Mouse (Mus musculus): Measurements from ENCODE around the gene Scn1a. TPM values are rescaled to one million over a fixed set of nuclear protein-coding genes. Genes with fewer than 3 reads are reported as not detected.

The Scn1a gene
- total RNA-seq (2021), result under 1 TPM in 1 of 2 experiments, not detected in 1; 0.10 TPM
- long read RNA-seq, experiment 1, result 0 reads
- long read RNA-seq, experiment 2, result 0 reads

- no peak for TF ChIP-seq CTCF (IDR thresholded peaks at IDR 0.05)
- DNase-seq, result no peak
- H3K27ac ChIP-seq, result no peak within 1 kb of the TSS
- no peak within 1 kb of the TSS for H3K4me3 ChIP-seq
- intact Hi-C loops (cut with DNase I), result no loop called here
Measured at GRCm38 (mm10) chr2:66440711-66441110, at the start of gene Scn1a. Gene Scn1a (minus strand): TSS chr2:66440840.

GRCm38 (mm10) chr2:66478395-66478794, 37.8 kb upstream of the Scn1a start:
- intact Hi-C loops (cut with DNase I), result no loop called here
- H3K4me3 ChIP-seq, result no peak overlapping the region
- DNase-seq, result no peak
- no peak for TF ChIP-seq CTCF (IDR thresholded peaks at IDR 0.05)
- no peak overlapping the region for H3K27ac ChIP-seq

DNA sequence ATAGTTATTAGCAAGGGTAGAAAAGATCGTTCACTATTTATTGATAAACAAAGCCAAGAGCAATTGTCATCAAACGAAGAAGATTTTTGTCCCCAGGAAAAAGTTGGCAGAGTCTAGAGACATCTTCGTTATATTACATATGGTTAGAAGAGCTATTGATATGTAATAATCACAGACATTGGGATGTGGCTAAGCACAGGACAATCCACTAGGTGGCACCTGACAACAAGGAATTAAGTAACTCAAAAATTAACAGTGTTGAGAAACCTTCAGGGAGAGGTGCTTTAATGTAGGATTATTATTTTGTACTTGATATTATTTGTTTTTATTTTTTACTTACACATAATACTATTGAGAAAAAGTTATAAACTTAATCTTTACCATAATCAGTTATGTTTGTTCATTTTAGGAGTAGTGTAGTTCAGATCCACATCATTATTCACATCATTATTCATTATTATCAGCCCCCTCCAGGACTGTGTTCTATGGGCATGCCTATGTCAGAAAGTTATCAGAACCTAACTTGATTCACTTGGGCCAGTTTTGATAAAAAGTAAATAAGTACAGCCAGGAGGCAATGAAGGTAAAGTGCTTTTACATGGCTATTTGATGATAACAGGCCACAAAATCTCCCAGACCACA, 32.7 kb upstream of the Scn1a start:
- peak; percentile 53 for TF ChIP-seq CTCF (IDR thresholded peaks at IDR 0.05)
- no peak overlapping the region for H3K4me3 ChIP-seq
- H3K27ac ChIP-seq, result no peak overlapping the region
- intact Hi-C loops (cut with DNase I), result no loop called here
- DNase-seq, result no peak

- Histone ChIP-seq H3K4me3 (no peak overlapping the region), H3K27ac (no peak overlapping the region)
- TF ChIP-seq CTCF (IDR thresholded peaks at IDR 0.05), result no peak
- intact Hi-C loops (cut with DNase I), result no loop called here
- no peak for DNase-seq
Measured at GRCm38 (mm10) chr2:66465484-66465883, 24.8 kb upstream of the Scn1a start.

- intact Hi-C loops (cut with DNase I), result no loop called here
- Histone ChIP-seq H3K4me3 (no peak overlapping the region), H3K27ac (no peak overlapping the region)
- no peak for DNase-seq
- TF ChIP-seq CTCF (IDR thresholded peaks at IDR 0.05), result no peak
Measured at GRCm38 (mm10) chr2:66464874-66465458, 24.3 kb upstream of the Scn1a start.

GRCm38 (mm10) chr2:66463916-66464315, 23.3 kb upstream of the Scn1a start:
- DNase-seq, result no peak
- Histone ChIP-seq H3K4me3 (no peak overlapping the region), H3K27ac (no peak overlapping the region)
- TF ChIP-seq CTCF (IDR thresholded peaks at IDR 0.05), result no peak
- intact Hi-C loops (cut with DNase I), result no loop called here

DNA sequence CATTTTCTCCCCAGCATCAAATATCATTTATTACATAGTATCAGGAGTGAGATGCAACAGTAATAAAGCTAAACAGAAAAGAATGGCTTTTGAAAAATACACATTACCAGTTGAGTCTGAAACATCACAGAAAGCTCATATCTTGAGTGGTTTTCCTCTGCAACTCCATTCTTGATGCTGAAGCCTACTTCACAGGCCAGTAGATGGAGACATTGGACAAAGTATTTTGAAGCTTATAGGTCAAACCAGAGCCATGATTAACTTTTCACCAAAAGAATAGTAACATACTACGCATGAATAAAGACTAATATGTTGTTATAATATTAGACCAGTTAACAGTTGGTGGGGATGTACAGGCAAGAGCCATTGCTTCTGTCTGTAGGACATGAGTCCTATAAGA, 21.8 kb upstream of the Scn1a start:
- Histone ChIP-seq H3K27ac (no peak overlapping the region), H3K4me3 (no peak overlapping the region)
- no peak for DNase-seq
- intact Hi-C loops (cut with DNase I), result no loop called here
- TF ChIP-seq CTCF (IDR thresholded peaks at IDR 0.05), result peak; percentile 17; the same call in 1 of the 2 replicates

DNA sequence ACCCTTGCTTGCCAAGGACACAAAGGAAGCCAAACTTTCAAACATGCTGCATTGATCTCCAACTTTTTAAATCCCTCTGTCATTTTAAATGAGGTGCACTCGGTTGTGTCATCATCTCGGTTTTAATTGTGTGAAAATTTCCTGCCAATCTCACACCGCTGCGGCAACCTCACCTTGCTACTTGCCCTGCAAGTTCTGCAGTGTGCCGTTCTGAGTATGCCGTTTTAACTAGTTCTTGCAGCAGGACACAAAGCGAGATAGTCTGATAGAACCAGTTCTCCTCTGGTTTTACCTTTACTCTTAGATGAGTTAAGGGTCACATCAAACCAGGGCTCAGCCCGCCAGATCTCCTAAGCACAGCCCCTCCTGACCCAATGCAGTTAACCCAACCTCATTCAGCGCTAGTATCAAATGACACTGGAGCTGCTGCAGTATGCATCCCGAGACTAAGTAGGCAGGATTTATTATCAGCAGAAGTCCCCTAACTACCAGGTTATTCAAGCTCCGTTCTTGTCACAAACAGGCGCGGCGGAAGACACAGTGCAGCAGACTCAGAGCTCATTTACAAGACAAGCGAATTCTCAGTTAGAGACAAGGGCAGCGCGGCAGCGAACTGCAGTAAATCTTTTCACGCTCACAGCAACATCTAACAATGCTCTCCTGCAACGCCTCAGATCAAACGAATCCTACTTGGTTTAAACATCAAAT, 722 bp downstream of the Scn1a start:
- no peak for TF ChIP-seq CTCF (IDR thresholded peaks at IDR 0.05)
- Histone ChIP-seq H3K27ac (no peak overlapping the region), H3K4me3 (no peak overlapping the region)
- DNase-seq, result no peak
- intact Hi-C loops (cut with DNase I), result no loop called here

DNA sequence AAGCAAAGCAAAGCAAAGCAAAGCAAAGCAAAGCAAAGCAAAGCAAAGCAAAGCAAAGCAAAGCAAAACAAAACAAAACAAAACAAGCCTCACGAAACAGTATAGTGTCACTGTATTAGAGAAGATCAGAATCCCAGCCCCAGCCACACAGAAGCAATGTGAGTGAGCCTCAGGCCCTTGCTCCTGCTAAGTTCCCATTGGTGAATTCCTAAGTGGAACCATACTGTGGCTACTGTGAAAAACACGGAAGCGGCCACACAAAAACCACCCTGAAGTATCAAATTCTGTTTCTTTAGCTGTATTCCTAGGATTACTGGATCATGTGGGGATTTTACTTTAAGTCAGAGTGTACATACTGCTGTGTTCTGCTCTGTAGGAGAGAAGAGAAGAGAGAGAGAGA, 4.4 kb downstream of the Scn1a start:
- DNase-seq, result no peak
- intact Hi-C loops (cut with DNase I), result no loop called here
- TF ChIP-seq CTCF (IDR thresholded peaks at IDR 0.05), result no peak
- Histone ChIP-seq H3K4me3 (no peak overlapping the region), H3K27ac (no peak overlapping the region)

- peak overlapping the region; percentile 68 for H3K4me3 ChIP-seq
- intact Hi-C loops (cut with DNase I), result loop anchor here (1.0 to 5.0 kb wide), 2 partner anchors 153 to 618 kb away; no protein-coding TSS in a partner anchor
- DNase-seq, result no peak
- TF ChIP-seq CTCF (IDR thresholded peaks at IDR 0.05), result peak; percentile 83
- no peak overlapping the region for H3K27ac ChIP-seq
Measured at GRCm38 (mm10) chr2:66409740-66410290, 30.8 kb downstream of the Scn1a start.

GRCm38 (mm10) chr2:66408899-66409739, 31.5 kb downstream of the Scn1a start:
- Histone ChIP-seq H3K4me3 (peak overlapping the region; percentile 68), H3K27ac (no peak overlapping the region)
- TF ChIP-seq CTCF (IDR thresholded peaks at IDR 0.05), result no peak
- intact Hi-C loops (cut with DNase I), result loop anchor here (5.0 kb wide), 1 partner anchor 617 kb away; no protein-coding TSS in a partner anchor
- no peak for DNase-seq

DNA sequence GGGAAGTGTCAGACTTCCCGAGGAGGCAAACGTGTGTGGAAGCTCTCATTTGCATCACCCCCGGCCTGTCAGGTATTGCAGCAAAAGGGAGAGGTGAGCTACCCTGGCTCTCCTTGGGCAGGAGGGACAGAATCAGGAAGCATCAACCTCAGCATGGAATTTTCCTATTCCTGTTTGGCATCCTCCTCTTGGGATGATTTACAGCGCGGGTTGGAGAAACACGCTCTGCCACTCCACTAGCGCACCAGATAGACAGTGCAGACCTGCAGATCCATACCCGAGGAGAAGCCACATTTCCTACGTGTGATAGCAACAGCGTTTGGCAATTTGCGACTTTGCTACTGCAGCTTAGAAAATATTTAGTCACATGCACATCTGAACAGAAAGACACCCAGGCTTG, 32.2 kb downstream of the Scn1a start:
- intact Hi-C loops (cut with DNase I), result loop anchor here (5.0 kb wide), 1 partner anchor 616 kb away; no protein-coding TSS in a partner anchor
- H3K27ac ChIP-seq, result no peak overlapping the region
- no peak for DNase-seq
- H3K4me3 ChIP-seq, result no peak overlapping the region
- no peak for TF ChIP-seq CTCF (IDR thresholded peaks at IDR 0.05)
